Mouse (Mus musculus) cortical plate, adult 2 months (tissue): ENCODE results near the gene Chid1. TPM values are rescaled to one million over a fixed set of nuclear protein-coding genes. Genes with fewer than 3 reads are reported as not detected.

Experiments used
- H3K27ac ChIP-seq: fragments of 200-500 bp; 2 replicates; pipeline ENCODE4 v1.5.1; 2012; ENCODE audit warnings: low read length, control low read depth, inconsistent platforms; ENCODE audit not compliant: insufficient read depth
- H3K4me1 ChIP-seq: fragments of 200-500 bp; 2 replicates; pipeline ENCODE4 v1.6.1; 2011; ENCODE audit warnings: low read length; ENCODE audit not compliant: control insufficient read depth, insufficient read depth
- H3K4me3 ChIP-seq: fragments of 200-500 bp; 2 replicates; pipeline ENCODE4 v1.5.1; 2011; ENCODE audit warnings: mild to moderate bottlenecking, low read length, control low read depth; ENCODE audit not compliant: insufficient read depth
- CTCF ChIP-seq: fragments of 200-500 bp; IDR thresholded peaks from 2 replicates; pipeline ENCODE4 v1.5.1; 2011; ENCODE audit warnings: mild to moderate bottlenecking, control low read depth, low read length; ENCODE audit not compliant: insufficient read depth; ENCODE audit errors: extremely low read depth
- POLR2A ChIP-seq: fragments of 200-500 bp; IDR thresholded peaks from 2 replicates; pipeline ENCODE4 v1.6.1; 2011; ENCODE audit warnings: mild to moderate bottlenecking, low read length, control low read depth; ENCODE audit not compliant: insufficient read depth; ENCODE audit errors: extremely low read depth
- polyA plus RNA-seq: library from polyadenylated mRNA; depleted of rRNA; stranded (reverse); fragments of >200 nt; gene quantifications from 2 replicates; pipeline ENCODE4 v1.2.3, GENCODE M21; 2012

The Chid1 gene
- polyA plus RNA-seq, 1 experiment: 43.0 TPM

DNA sequence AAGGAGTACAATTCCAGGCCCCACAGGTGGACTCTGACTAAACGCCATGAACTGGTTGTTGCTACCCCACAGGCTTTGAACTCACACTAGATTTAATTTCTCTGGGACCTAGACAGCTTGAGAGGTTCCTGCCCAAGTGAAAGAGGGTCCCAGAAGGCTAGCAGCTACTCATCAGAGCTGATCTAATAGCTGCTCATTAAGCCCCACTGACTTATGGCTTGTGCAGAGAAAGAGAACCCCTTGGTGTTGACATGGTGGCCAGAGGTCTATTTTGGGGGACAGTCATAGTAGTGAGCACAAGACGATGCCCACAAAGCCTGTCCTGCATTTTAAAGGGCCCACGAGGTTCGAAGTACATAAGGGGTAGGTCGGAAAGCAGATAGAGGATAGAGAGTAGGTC, 65.5 kb downstream of the Chid1 start:
- TF ChIP-seq CTCF (no peak), POLR2A (no peak)

DNA sequence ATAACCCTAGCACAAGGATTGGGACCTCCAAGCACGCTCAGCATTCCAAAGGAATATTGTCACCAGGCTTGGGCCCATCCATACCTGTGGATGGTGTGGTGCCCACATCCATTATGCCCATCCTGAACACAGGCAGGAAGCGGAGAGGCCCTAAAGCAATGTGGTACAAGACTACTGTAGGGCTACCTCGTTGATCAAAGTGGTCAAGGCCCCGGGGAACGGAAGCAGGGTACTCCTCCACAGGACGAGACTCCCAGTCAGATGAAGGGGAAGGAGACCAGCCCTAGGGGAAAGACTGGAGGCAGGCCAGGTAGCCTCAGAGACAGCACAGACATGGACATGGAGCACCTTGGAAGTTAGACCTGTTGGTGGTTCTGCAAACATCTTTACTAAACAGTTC, 66.9 kb downstream of the Chid1 start:
- TF ChIP-seq POLR2A: no peak
- TF ChIP-seq CTCF: no peak
- H3K27ac ChIP-seq: no peak overlapping the region
- peaks cover 12% of the 10 kb centered on the region for H3K4me1 ChIP-seq
- no peak overlapping the region for H3K4me3 ChIP-seq

More for the DNA sequence above, 65.5 kb downstream of the Chid1 start:
- peak overlapping the region; percentile 81 for H3K4me3 ChIP-seq
- peaks cover 8% of the 10 kb centered on the region for H3K4me1 ChIP-seq
- no peak overlapping the region for H3K27ac ChIP-seq

GRCm38 (mm10) chr7:141472226-141472625, 67.4 kb downstream of the Chid1 start:
- Histone ChIP-seq H3K27ac (no peak overlapping the region), H3K4me3 (no peak overlapping the region), H3K4me1 (peaks cover 12% of the 10 kb centered on the region)
- no peak for TF ChIP-seq POLR2A
- TF ChIP-seq CTCF: no peak

DNA sequence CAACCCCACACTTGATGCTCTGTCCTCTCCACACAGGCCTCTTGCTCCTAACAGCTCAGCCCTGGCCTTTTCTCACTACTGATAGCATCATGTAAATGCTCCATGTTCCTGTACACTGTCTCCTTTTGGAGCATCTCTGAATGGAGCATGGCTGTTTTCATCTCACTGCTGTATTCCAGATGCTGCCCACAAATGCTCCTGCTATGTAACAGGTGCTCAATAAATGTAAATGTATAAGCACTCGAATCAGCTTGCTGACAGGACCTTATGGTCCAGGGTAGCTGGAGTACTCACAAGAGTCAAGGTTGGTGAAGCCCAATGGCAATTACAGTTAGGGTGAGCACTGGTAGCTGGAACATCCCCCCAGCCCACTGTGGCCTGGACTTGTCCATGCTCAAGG, 68.4 kb downstream of the Chid1 start:
- TF ChIP-seq CTCF (no peak), POLR2A (no peak)
- Histone ChIP-seq H3K27ac (no peak overlapping the region), H3K4me3 (no peak overlapping the region), H3K4me1 (peaks cover 12% of the 10 kb centered on the region)

DNA sequence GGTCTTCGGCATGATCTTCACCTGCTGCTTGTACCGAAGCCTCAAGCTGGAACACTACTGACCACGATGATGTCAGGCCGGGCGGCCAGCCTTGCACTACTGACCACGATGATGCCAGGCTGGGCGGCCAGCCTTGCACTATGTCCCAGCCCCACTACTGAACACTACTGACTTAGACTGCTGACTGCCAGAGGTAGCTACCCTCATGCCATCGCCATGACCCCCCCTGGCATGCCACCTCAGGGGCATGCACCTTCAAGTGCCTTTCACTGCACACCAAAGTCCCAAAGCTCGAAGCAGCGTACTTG, 69.1 kb downstream of the Chid1 start:
- TF ChIP-seq CTCF: no peak
- TF ChIP-seq POLR2A: no peak
- Histone ChIP-seq H3K4me3 (no peak overlapping the region), H3K27ac (no peak overlapping the region), H3K4me1 (peaks cover 12% of the 10 kb centered on the region)

- Histone ChIP-seq H3K4me1 (peaks cover 12% of the 10 kb centered on the region), H3K27ac (no peak overlapping the region), H3K4me3 (no peak overlapping the region)
- TF ChIP-seq CTCF (no peak), POLR2A (no peak)
Observed at GRCm38 (mm10) chr7:141469901-141470636, 69.6 kb downstream of the Chid1 start.

DNA sequence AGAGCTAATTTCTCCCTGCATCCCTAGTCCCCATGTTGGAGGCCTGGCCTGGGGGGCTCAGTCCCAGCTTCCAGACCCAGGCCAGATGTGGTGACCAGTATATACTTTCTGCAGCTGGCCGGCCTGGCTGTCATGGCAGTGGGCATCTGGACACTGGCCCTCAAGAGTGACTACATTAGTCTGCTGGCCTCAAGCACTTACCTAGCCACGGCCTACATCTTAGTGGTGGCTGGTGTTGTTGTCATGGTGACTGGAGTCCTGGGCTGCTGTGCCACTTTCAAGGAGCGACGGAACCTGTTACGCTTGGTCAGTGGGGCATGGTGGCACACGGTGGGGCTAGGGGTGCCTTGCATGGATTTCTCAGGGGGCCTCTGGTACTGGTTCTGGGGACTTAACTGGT, 70.3 kb downstream of the Chid1 start:
- H3K4me3 ChIP-seq: peak overlapping the region; percentile 62; the same call in 1 of the 2 replicates
- H3K4me1 ChIP-seq: peaks cover 12% of the 10 kb centered on the region
- no peak overlapping the region for H3K27ac ChIP-seq
- TF ChIP-seq POLR2A: no peak
- no peak for TF ChIP-seq CTCF

GRCm38 (mm10) chr7:141468522-141469211, 71.0 kb downstream of the Chid1 start:
- Histone ChIP-seq H3K27ac (peak overlapping the region; percentile 22; the same call in 1 of the 2 replicates), H3K4me3 (peak overlapping the region; percentile 62), H3K4me1 (peaks cover 8% of the 10 kb centered on the region)
- TF ChIP-seq CTCF (peak; percentile 44), POLR2A (no peak)

DNA sequence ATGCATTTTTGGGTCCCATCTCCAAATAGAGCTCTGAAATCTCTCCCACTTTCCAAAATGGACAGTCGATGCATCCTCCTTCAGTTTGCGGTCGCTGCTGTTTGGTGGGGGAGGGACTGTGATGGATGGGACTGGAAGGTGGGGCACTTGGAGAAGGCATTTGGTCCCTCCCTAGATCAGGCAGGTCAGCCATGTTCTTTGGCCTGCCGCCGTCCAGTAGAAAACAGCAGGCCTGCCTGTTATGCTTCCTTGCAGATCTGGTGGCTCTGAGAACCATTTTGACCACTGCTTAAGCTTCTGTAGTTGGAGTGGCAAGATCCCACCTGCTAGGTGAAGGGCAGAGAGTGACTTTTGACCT, 71.5 kb downstream of the Chid1 start:
- TF ChIP-seq CTCF (no peak), POLR2A (no peak)
- Histone ChIP-seq H3K4me1 (peaks cover 7% of the 10 kb centered on the region), H3K4me3 (peak overlapping the region; percentile 62), H3K27ac (peak overlapping the region; percentile 71)

DNA sequence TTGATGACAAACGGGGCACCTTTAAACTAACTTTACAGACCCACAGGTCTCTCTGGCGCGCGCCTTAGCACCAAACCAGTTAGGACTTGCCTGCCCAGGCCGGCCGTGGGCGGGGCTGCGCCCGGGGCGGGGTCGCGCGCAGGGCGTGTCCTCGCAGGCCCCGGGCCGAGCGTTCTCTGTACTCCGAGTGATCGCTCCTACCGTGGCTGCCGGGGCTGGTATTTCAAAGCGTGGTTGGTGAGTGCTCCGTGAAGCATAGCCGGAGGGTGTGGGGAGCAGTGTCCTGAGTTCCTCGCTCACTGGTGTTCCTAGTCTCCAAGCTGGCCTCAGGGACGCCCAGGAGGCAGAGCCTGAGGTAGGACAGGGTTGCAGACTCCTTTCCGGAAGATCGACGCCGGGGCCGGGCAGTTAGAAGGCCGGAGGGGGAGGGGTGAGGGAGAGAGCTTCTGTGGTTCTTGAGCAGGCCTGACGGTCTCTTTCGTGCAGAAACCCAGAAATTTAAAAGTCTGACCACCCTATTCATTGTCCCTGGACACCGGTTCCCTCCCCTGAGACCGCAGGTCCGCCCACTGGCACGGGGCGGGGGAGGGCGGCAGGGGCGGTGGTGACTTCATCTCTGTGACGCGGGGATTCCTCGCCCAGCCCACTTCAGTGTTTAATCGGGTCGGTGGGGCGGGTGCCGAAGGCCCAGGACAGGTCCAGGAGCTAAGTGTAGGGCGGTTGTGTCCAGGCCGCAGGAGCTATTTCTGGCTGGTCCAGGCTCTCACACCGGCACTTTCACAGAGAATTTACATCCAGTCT, 72.2 kb downstream of the Chid1 start, which contains the start of gene Cd151:
Cd151 (plus strand) TSS at position 163 of the 801 bp plus-strand sequence.
- Histone ChIP-seq H3K4me3 (peak within 1 kb of the TSS; percentile 62), H3K4me1 (peaks cover 7% of the 10 kb centered on the region), H3K27ac (peak within 1 kb of the TSS; percentile 71)
- TF ChIP-seq POLR2A (peak; percentile 36; the same call in 1 of the 2 replicates), CTCF (no peak)
